Mouse (Mus musculus) neural tube, embryonic 13.5 days (tissue): ENCODE results near the gene Myrf. TPM values are rescaled to one million over a fixed set of nuclear protein-coding genes. Genes with fewer than 3 reads are reported as not detected.

Experiments
- ATAC-seq: fragments of 200-750 bp; cut with Nextera tagmentation; 2 replicates; pipeline ENCODE4 v1.8.0; 2017; ENCODE audit warnings: low read depth, mild to moderate bottlenecking, moderate TSS enrichment, moderate library complexity
- H3K27ac ChIP-seq: fragments of 300-500 bp; sonication (generic); replicated peaks from 2 replicates; pipeline ENCODE4 v1.5.1; 2015; ENCODE audit warnings: moderate library complexity, mild to moderate bottlenecking, inconsistent platforms
- H3K27me3 ChIP-seq: fragments of 300-500 bp; sonication (generic); 2 replicates; pipeline ENCODE4 v1.6.1; 2015; ENCODE audit warnings: mild to moderate bottlenecking, inconsistent platforms
- H3K36me3 ChIP-seq: fragments of 300-500 bp; sonication (generic); 2 replicates; pipeline ENCODE4 v1.6.1; 2015; ENCODE audit warnings: mild to moderate bottlenecking, inconsistent platforms
- H3K4me1 ChIP-seq: fragments of 300-500 bp; sonication (generic); replicated peaks from 2 replicates; pipeline ENCODE4 v1.6.1; 2015; ENCODE audit warnings: inconsistent platforms
- H3K4me2 ChIP-seq: fragments of 300-500 bp; sonication (generic); 2 replicates; pipeline ENCODE4 v1.6.1; 2015; ENCODE audit warnings: inconsistent platforms, mild to moderate bottlenecking, moderate library complexity
- H3K4me3 ChIP-seq: fragments of 300-500 bp; sonication (generic); 2 replicates; pipeline ENCODE4 v1.5.1; 2015; ENCODE audit warnings: mild to moderate bottlenecking, inconsistent platforms
- H3K9ac ChIP-seq: fragments of 300-500 bp; sonication (generic); 2 replicates; pipeline ENCODE4 v1.6.1; 2015; ENCODE audit warnings: moderate library complexity, mild to moderate bottlenecking, inconsistent platforms
- H3K9me3 ChIP-seq: fragments of 300-500 bp; sonication (generic); 2 replicates; pipeline ENCODE4 v1.6.1; 2016; ENCODE audit warnings: inconsistent platforms
- WGBS: fragments of 180-500 bp; shearing (Covaris S2); methylation state at CpG from one replicate; pipeline ENCODE4 v1.1.7; 2015; 5-methylcytosine and 5-hydroxymethylcytosine counted together
- polyA plus RNA-seq: library from polyadenylated mRNA; unstranded; fragments of >200 nt; fragmentation: Nextera tagmentation; extraction: Ambion mirVana; gene quantifications from 2 replicates; pipeline ENCODE4 v1.2.1, GENCODE M21; 2015

Gene Myrf
- polyA plus RNA-seq, 1 experiment from 2014 or later = 0.67 TPM

DNA sequence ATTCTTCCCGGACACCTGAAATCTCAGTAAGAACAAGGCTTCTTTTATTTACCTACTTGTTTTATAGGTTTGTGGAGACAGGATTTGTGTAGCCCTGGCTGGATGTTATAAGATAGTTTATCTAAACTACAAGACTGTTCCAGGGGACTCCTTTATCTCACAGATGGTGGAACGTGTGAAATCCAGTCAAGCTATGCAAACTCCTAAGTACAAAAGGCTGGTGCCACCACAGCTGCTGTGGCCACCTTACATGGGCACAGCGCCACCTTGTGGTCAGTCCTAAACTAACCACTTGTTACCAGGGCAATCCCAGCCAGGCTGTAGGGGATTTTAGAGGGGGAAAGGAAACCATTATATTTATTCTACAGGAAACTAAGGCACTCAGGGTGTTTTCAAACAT lies 41.8 kb downstream of the Myrf start:
- Histone ChIP-seq H3K36me3 (peaks cover 55% of the 10 kb centered on the region), H3K4me1 (peaks cover 10% of the 10 kb centered on the region), H3K27me3 (no peaks in the 10 kb centered on the region), H3K27ac (0 out of 2 replicates have a peak overlapping the region, but pooled peaks have one; percentile 9), H3K9ac (no peak overlapping the region), H3K9me3 (no peaks in the 10 kb centered on the region), H3K4me3 (no peak overlapping the region), H3K4me2 (no peak overlapping the region)
- no peak; the same call in 1 of the 2 replicates for ATAC-seq
- WGBS = 29% methylated on average over 3 of the region's 3 CpGs

DNA sequence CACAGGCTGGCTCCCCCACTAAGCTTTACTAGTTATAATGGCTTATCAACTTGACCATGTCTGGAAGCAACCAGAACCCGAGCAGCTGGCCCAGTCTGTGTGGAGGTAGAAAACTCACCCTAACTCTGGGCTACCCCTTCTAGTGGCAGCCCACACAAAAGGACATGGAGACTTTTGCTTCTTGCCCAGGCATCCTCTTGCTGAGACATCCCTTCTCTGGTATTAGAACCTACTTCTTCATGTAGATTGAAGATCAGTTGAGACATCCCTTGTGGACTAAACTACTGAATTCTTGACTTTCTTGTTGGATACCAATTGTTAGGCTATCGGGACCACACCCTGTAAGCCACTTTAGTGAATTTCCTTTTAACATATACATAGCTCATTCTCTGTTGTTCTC lies 42.3 kb downstream of the Myrf start:
- Histone ChIP-seq H3K4me2 (no peak overlapping the region), H3K9ac (no peak overlapping the region), H3K27me3 (no peaks in the 10 kb centered on the region), H3K36me3 (peaks cover 60% of the 10 kb centered on the region), H3K27ac (0 out of 2 replicates have a peak overlapping the region, but pooled peaks have one; percentile 9), H3K4me3 (no peak overlapping the region), H3K9me3 (no peaks in the 10 kb centered on the region), H3K4me1 (peaks cover 8% of the 10 kb centered on the region)
- WGBS = 83% methylated on average over 2 of the region's 2 CpGs
- ATAC-seq = no peak

DNA sequence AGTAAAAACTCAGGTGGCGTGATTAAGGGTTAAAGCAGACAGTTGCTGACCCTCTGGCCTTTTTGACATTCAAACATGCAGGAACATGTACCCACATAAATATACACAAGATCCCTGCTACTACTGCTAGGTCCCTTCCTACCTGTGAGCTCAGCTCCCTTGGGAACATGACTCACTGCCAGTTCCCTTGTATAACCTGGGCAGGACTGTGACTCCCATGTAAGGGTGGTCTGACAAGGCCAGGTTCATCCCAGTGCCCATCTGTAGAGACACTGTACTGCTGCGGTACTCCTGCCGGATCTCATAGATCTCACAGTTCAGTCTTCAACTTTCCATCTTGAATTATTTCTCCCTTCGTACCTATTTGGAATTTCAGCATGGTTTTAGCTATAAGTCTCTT lies 43.4 kb downstream of the Myrf start:
- WGBS = 89% methylated on average over 4 of the region's 4 CpGs
- H3K4me1 ChIP-seq = no peaks in the 10 kb centered on the region
- H3K9ac ChIP-seq = no peak overlapping the region
- H3K27me3 ChIP-seq = no peaks in the 10 kb centered on the region
- H3K36me3 ChIP-seq = peaks cover 71% of the 10 kb centered on the region
- H3K4me3 ChIP-seq = no peak overlapping the region
- ATAC-seq = no peak
- H3K4me2 ChIP-seq = no peak overlapping the region
- no peaks in the 10 kb centered on the region for H3K9me3 ChIP-seq
- H3K27ac ChIP-seq = no peak overlapping the region

DNA sequence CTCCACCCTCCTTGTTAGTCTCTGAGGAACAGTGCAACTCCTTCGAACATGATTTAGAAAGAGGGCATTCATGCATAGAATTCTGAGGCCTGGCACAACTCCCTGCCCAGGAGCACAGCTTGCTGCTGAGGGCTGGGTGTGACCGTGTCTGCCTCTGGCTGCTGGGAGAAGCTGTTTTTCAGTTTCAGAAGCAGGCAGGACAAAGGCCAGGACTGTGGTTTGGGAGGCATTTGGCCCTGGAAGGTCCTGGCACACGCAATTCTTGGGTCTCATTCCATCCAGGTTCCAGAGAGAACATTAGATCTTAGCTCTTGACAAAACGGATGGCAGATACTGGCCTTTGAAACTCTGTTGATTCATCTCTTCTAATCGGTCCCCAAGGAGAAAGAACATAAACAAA lies 45.3 kb downstream of the Myrf start:
- Histone ChIP-seq H3K9ac (no peak overlapping the region), H3K36me3 (peaks cover 82% of the 10 kb centered on the region), H3K27ac (no peak overlapping the region), H3K9me3 (no peaks in the 10 kb centered on the region), H3K4me1 (no peaks in the 10 kb centered on the region), H3K4me2 (no peak overlapping the region), H3K27me3 (no peaks in the 10 kb centered on the region), H3K4me3 (no peak overlapping the region)
- 71% methylated on average over 5 of the region's 5 CpGs for WGBS
- ATAC-seq = no peak

DNA sequence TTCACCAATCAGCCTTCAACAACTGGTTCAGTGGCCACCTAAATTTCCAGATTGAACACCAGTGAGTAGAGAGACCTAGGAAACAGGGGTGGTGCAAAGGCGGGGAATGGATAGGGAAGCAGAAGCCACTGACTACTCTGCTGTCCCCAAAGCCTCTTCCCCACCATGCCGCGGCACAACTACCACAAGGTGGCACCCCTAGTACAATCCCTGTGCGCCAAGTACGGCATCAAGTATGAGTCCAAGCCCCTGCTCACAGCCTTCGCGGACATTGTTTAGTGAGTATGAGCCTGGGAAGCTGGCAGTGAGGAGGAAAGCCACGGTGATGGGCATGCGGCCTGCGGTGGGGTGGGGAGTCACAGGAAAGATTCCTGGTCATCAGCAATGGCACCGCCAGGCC lies 46.2 kb downstream of the Myrf start:
- 87% methylated on average over 11 of the region's 11 CpGs for WGBS
- peaks cover 82% of the 10 kb centered on the region for H3K36me3 ChIP-seq
- H3K4me2 ChIP-seq = no peak overlapping the region
- H3K4me1 ChIP-seq = no peaks in the 10 kb centered on the region
- no peak overlapping the region for H3K27ac ChIP-seq
- no peak overlapping the region for H3K4me3 ChIP-seq
- no peaks in the 10 kb centered on the region for H3K27me3 ChIP-seq
- H3K9ac ChIP-seq = no peak overlapping the region
- H3K9me3 ChIP-seq = no peaks in the 10 kb centered on the region
- no peak for ATAC-seq

DNA sequence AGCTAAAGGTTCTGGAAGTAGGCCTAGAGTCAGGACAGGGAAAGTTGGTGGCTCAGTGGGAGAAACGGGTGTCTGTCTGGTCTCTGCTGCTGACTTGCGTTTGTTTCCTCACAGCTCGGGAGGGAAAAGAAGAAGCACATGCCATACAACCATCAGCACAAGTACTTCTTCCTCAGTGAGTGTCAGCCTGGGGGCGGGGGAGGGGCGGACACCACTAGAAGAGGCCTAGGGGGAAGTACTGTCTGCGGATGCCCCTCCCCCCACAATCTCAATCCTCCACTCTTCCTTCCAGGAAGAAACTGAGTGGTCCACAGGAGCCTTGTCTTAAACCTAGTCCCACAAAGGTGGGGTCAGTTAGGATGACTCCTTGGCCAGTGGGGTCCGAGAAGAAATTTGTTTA lies 49.2 kb downstream of the Myrf start:
- no peaks in the 10 kb centered on the region for H3K9me3 ChIP-seq
- peaks cover 100% of the 10 kb centered on the region for H3K36me3 ChIP-seq
- ATAC-seq = no peak
- 82% methylated on average over 7 of the region's 7 CpGs for WGBS
- peaks cover 27% of the 10 kb centered on the region for H3K4me1 ChIP-seq
- no peaks in the 10 kb centered on the region for H3K27me3 ChIP-seq
- no peak overlapping the region for H3K4me3 ChIP-seq
- no peak overlapping the region for H3K9ac ChIP-seq
- H3K4me2 ChIP-seq = no peak overlapping the region
- no peak overlapping the region for H3K27ac ChIP-seq

DNA sequence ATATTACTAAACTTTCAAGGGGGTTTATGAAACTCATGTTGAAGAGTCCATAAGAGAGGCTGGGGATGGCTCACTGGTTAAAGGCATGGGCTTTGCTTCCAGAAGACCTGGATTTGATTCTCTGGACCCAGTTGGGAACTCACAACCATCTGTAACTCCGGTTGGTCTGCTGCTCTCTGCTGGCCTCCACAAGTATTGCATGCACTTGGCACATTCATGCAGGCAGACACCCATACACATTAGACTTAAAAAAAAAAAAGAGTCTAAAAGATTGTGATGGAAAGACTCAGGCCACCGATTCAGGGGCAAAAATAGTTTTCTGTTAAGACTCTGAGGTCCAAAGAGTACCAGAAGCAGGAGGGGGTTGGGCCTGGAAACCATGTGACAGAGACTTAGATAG lies 49.8 kb downstream of the Myrf start:
- no peak overlapping the region for H3K4me3 ChIP-seq
- WGBS = 61% methylated on average over 2 of the region's 2 CpGs
- H3K36me3 ChIP-seq = peaks cover 100% of the 10 kb centered on the region
- H3K4me1 ChIP-seq = peaks cover 33% of the 10 kb centered on the region
- no peaks in the 10 kb centered on the region for H3K27me3 ChIP-seq
- no peak overlapping the region for H3K9ac ChIP-seq
- no peak for ATAC-seq
- no peak overlapping the region for H3K4me2 ChIP-seq
- H3K27ac ChIP-seq = no peak overlapping the region
- no peaks in the 10 kb centered on the region for H3K9me3 ChIP-seq

DNA sequence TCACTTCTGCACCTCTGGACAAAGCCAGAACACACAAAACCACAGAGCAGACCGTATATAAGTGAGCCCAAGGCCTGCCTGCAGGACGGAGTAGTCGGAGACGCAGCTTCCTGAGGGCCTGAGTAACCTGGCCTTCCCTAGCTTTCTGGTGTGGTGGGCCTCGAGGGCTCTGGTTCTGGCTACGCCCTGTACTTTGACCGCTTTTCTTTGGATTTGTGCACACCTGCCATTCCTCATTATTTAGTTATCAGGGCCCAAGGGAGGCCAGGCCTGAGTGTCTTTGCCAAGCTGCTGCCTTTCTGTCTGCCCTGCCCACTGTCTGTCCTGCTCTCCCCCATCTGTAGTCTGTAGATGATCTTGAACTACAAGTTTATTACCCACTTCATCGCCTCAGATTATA lies 50.6 kb downstream of the Myrf start:
- no peak overlapping the region for H3K27ac ChIP-seq
- no peak overlapping the region for H3K4me2 ChIP-seq
- WGBS = 91% methylated on average over 8 of the region's 8 CpGs
- H3K9me3 ChIP-seq = no peaks in the 10 kb centered on the region
- H3K27me3 ChIP-seq = no peaks in the 10 kb centered on the region
- H3K9ac ChIP-seq = no peak overlapping the region
- H3K4me3 ChIP-seq = no peak overlapping the region
- peaks cover 100% of the 10 kb centered on the region for H3K36me3 ChIP-seq
- H3K4me1 ChIP-seq = peaks cover 41% of the 10 kb centered on the region
- no peak for ATAC-seq

DNA sequence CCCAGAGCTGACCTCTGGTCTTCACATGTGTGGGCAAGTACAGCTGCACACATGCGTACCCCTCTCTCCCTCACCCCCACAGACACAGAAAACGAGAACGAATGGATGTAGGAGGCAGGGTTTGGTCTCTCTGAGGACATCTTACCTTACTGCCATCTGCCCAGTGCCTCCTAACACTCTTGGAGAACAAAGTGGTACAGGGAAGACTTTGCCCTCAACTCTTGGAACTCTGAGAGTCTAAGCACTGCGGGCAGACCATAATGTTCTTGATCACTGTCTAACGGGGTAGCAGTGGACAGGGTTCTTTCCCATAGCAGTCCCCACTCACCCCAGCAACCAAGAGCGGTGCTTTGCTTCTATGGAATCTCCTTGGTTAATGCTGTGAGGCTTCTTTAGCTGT lies 51.5 kb downstream of the Myrf start:
- Histone ChIP-seq H3K36me3 (peaks cover 92% of the 10 kb centered on the region), H3K4me2 (no peak overlapping the region), H3K27me3 (no peaks in the 10 kb centered on the region), H3K27ac (no peak overlapping the region), H3K9ac (no peak overlapping the region), H3K4me3 (no peak overlapping the region), H3K4me1 (peaks cover 50% of the 10 kb centered on the region), H3K9me3 (no peaks in the 10 kb centered on the region)
- 96% methylated on average over 6 of the region's 6 CpGs for WGBS
- no peak for ATAC-seq

DNA sequence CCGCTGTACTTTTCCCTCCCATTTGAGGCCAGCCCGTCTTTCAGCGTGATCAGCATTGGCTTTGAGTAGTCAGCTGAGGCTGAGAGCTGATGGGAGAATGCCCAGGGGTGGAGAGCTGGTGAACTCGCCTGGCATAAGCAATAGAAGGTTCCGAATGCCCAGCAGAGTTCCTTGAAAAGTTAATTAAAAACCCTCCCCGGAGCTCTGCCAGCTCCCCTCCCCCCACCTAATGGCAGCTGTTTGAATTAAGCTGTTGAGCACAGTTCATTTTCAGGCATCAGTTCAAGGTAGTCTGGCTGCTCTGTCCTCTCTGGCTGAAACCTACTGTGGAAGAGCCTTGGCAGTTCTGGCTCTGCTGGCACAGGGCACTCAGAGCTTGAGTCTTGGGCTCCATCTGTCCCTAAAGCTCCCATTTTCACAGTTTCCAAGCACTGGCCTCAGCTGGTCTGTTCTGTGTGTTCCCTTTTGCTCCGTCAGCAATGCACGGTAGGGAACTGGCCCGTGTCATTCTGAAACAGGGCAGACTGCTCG lies 52.2 kb downstream of the Myrf start:
- H3K4me1 ChIP-seq = peaks cover 53% of the 10 kb centered on the region
- no peak overlapping the region for H3K9ac ChIP-seq
- peaks cover 85% of the 10 kb centered on the region for H3K36me3 ChIP-seq
- no peaks in the 10 kb centered on the region for H3K27me3 ChIP-seq
- peak overlapping the region; percentile 56 for H3K27ac ChIP-seq
- no peak for ATAC-seq
- WGBS = 62% methylated on average over 10 of the region's 10 CpGs
- H3K4me2 ChIP-seq = no peak overlapping the region
- no peaks in the 10 kb centered on the region for H3K9me3 ChIP-seq
- no peak overlapping the region for H3K4me3 ChIP-seq

DNA sequence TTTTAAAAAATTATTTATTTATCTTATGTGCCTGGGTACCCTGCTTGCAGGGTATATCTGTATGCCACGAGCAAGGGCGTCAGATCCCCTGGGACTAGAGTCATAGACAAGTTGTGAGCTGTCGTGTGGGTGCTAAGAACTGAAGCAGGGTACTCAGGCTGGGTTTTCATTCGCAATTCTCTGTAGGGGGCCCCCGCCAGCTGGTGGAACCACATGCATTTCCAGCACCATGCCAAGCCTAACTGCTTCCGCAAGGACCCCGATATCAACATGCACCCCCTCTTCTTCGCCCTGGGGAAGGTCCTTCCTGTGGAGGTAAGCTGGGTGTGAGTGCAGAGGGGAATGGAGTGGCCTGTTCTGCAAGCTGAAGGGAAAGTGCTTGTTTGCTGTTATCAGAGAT lies 54.0 kb downstream of the Myrf start:
- Histone ChIP-seq H3K4me2 (no peak overlapping the region), H3K9ac (no peak overlapping the region), H3K4me3 (no peak overlapping the region), H3K9me3 (no peaks in the 10 kb centered on the region), H3K27me3 (no peaks in the 10 kb centered on the region), H3K27ac (no peak overlapping the region), H3K36me3 (peaks cover 67% of the 10 kb centered on the region), H3K4me1 (peaks cover 60% of the 10 kb centered on the region)
- no peak for ATAC-seq
- 92% methylated on average over 8 of the region's 8 CpGs for WGBS

DNA sequence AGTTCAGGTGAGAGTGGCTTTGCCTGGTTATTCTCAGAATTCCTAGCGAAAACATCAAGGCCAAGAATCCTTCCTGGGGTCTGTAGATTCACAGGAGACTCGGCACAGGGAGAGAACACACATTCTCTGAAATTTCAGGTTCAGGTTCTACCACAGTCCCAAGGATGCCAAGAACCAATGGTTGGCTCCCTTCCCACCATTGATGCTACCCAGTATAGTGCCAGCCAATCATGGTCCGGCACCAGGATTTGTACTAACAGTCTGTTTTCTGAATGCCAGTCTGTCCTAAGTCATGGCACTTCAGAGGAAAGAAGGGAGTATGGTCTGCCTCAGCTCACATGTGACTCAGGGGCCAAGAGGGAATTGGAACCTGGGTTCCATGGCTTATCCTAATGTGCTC lies 54.7 kb downstream of the Myrf start:
- Histone ChIP-seq H3K4me2 (no peak overlapping the region), H3K4me3 (no peak overlapping the region), H3K36me3 (peaks cover 61% of the 10 kb centered on the region), H3K27ac (no peak overlapping the region), H3K9me3 (no peaks in the 10 kb centered on the region), H3K9ac (0 out of 2 replicates have a peak overlapping the region, but pooled peaks have one; percentile 31), H3K27me3 (no peaks in the 10 kb centered on the region), H3K4me1 (peaks cover 60% of the 10 kb centered on the region)
- ATAC-seq = no peak
- WGBS = 91% methylated on average over 3 of the region's 3 CpGs

DNA sequence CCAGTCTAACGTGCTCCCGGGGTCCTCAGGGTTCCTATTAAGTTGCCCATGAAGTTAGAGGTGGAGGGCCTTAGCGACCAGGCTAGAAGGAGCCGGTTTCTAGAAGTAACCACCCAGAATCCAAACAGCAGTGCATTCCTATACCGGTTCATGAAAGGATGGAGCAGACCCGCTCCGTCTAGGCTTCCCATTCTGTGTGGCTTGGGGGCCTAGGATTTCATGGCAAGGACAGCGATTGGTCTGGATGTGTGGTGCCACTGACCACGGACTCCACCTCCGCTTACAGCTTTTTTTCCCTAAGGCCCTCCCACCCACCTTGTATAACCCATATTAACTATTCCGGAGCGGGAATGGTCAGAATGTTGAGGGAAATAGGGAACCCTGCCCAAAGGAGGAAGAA lies 56.5 kb downstream of the Myrf start:
- 7% methylated on average over 12 of the region's 12 CpGs for WGBS
- Histone ChIP-seq H3K27ac (peak overlapping the region; percentile 97), H3K36me3 (peaks cover 43% of the 10 kb centered on the region), H3K27me3 (no peaks in the 10 kb centered on the region), H3K9me3 (no peaks in the 10 kb centered on the region), H3K4me3 (peak overlapping the region; percentile 82), H3K4me2 (peak overlapping the region; percentile 94), H3K4me1 (peaks cover 60% of the 10 kb centered on the region), H3K9ac (peak overlapping the region; percentile 98)
- 0 out of 2 replicates have a peak, but pooled peaks have one; percentile 4 for ATAC-seq
